ENCODE assay signal across 22 mouse cellular contexts in the genomic region with DNA sequence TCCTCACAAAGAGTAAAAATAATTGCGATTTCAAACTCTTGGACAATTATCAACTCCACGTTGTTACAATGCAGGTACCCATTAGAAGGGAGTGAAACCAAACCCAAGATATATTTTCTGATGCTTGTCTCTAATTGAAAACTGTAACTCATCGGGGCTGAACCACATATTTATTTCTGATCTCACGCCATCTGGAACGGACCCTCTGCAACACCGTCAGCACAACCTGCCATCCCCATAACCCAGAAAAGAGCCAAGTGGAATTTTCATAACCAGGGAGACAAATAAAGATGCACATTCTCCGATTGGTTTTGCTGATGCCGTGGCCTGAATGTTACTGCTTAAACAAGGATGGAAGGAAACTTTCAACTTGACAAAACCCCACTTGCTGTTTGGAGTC.
DNase-seq lines count a peak whose midpoint lies in the region; ATAC-seq and TF ChIP-seq lines count a peak whose summit lies in the region.
"Had no signal": no experiment of that assay in that cellular context is flagged by ENCODE, and none has a peak within 500 bp of the region (broad histone marks: within the 10 kb centered on the region; RNA-seq: fewer than 3 reads in every experiment).

No protein-coding gene starts in this region.

- H3K36me3 ChIP-seq in hindbrain, postnatal 0 days (ENCODE audit: insufficient read depth, low read length): no peaks in the 10 kb centered on the region
- H3K36me3 ChIP-seq in hindbrain, embryonic 13.5 days: no peaks in the 10 kb centered on the region
- H3K36me3 ChIP-seq: embryonic facial prominence, embryonic 10.5 days; embryonic facial prominence, embryonic 13.5 days; forebrain, embryonic 10.5 days; forebrain, embryonic 15.5 days; hindbrain, embryonic 12.5 days had no signal

- H3K4me3 ChIP-seq in hindbrain, postnatal 0 days (ENCODE audit: low read length): no peak overlapping the region
- H3K4me3 ChIP-seq in hindbrain, embryonic 13.5 days: no peak overlapping the region
- H3K4me3 ChIP-seq: embryonic facial prominence, embryonic 10.5 days; embryonic facial prominence, embryonic 13.5 days; forebrain, embryonic 10.5 days; forebrain, embryonic 15.5 days; hindbrain, embryonic 12.5 days had no signal

- peak; percentile 34 to 62 for DNase-seq in cerebellum, postnatal 14 days
- DNase-seq in cerebellum, postnatal 36 days: no peak
- DNase-seq in hindbrain, postnatal 0 days (ENCODE audit: low spot score): peak; percentile 3
- DNase-seq in retina, postnatal 1 day: peak; percentile 2
- DNase-seq in retina, embryonic 14.5 days (ENCODE audit: low spot score): no peak
- DNase-seq: adrenal gland, adult 2 months; adrenal gland, postnatal 14 days; cerebellum, adult 18-20 months; embryo, embryonic 11 days; gastrocnemius, postnatal 25 days; kidney, adult 18-20 months had no signal

- H3K4me1 ChIP-seq in hindbrain, postnatal 0 days (ENCODE audit: insufficient read depth, low read length): no peaks in the 10 kb centered on the region
- no peaks in the 10 kb centered on the region for H3K4me1 ChIP-seq in hindbrain, embryonic 13.5 days (replicated peaks)
- H3K4me1 ChIP-seq: embryonic facial prominence, embryonic 10.5 days; embryonic facial prominence, embryonic 13.5 days; hindbrain, embryonic 12.5 days had no signal

- 67% methylated on average over 8 of the region's 8 CpGs for WGBS in hindbrain, postnatal 0 days
- 86% methylated on average over 8 of the region's 8 CpGs for WGBS in hindbrain, embryonic 13.5 days

- H3K9ac ChIP-seq in hindbrain, postnatal 0 days (replicated peaks; ENCODE audit: low read length): no peak overlapping the region
- H3K9ac ChIP-seq in hindbrain, embryonic 13.5 days: no peak overlapping the region
- H3K9ac ChIP-seq: embryonic facial prominence, embryonic 13.5 days; forebrain, embryonic 15.5 days; hindbrain, embryonic 12.5 days had no signal

- no peak overlapping the region for H3K4me2 ChIP-seq in hindbrain, postnatal 0 days (ENCODE audit: low read depth, low read length)
- no peak overlapping the region for H3K4me2 ChIP-seq in hindbrain, embryonic 13.5 days
- H3K4me2 ChIP-seq: embryonic facial prominence, embryonic 13.5 days; forebrain, embryonic 15.5 days; heart, embryonic 11.5 days; hindbrain, embryonic 12.5 days had no signal

- H3K27ac ChIP-seq in hindbrain, postnatal 0 days: no peak overlapping the region
- no peak overlapping the region for H3K27ac ChIP-seq in hindbrain, embryonic 13.5 days
- H3K27ac ChIP-seq: embryonic facial prominence, embryonic 10.5 days; embryonic facial prominence, embryonic 13.5 days; forebrain, embryonic 10.5 days; forebrain, embryonic 15.5 days; hindbrain, embryonic 12.5 days had no signal

- H3K27me3 ChIP-seq in hindbrain, postnatal 0 days (ENCODE audit: insufficient read depth, low read length): no peaks in the 10 kb centered on the region
- no peaks in the 10 kb centered on the region for H3K27me3 ChIP-seq in hindbrain, embryonic 13.5 days
- H3K27me3 ChIP-seq: embryonic facial prominence, embryonic 13.5 days; forebrain, embryonic 15.5 days; hindbrain, embryonic 12.5 days had no signal

- no peaks in the 10 kb centered on the region for H3K9me3 ChIP-seq in hindbrain, postnatal 0 days (ENCODE audit: low read length)
- H3K9me3 ChIP-seq in hindbrain, embryonic 13.5 days: no peaks in the 10 kb centered on the region
- H3K9me3 ChIP-seq: embryonic facial prominence, embryonic 10.5 days; embryonic facial prominence, embryonic 13.5 days; forebrain, embryonic 10.5 days; forebrain, embryonic 15.5 days; hindbrain, embryonic 12.5 days had no signal

- ATAC-seq in hindbrain, postnatal 0 days: no peak
- ATAC-seq in hindbrain, embryonic 13.5 days (ENCODE audit: low FRiP score): no peak
- ATAC-seq: CD4-positive, CD25-positive, alpha-beta regulatory T cell, adult 4 months; forebrain, embryonic 15.5 days; hindbrain, embryonic 16.5 days; inflammation-experienced regulatory T-cells, adult 6 months; intestine, embryonic 16.5 days had no signal

- no peak for TF ChIP-seq CTCF in hindbrain, postnatal 0 days (IDR thresholded peaks at IDR 0.05; ENCODE audit: low read depth)

Comparison
In these comparisons a context has a peak if more than half of its experiments do, and no peak if none do; other contexts are left out.
1. DNase-seq: peak in cerebellum, postnatal 14 days (2 of 2), hindbrain, postnatal 0 days (single experiment) and retina, postnatal 1 day (single experiment); none in cerebellum, postnatal 36 days (0 of 2) and retina, embryonic 14.5 days (single experiment).